Mouse (Mus musculus) heart, embryonic 15.5 days (tissue): ENCODE measurements around the gene Eif3l. TPM values are rescaled to one million over a fixed set of nuclear protein-coding genes. Genes with fewer than 3 reads are reported as not detected.

Experiments
- ATAC-seq: fragments of 200-750 bp; cut with Nextera tagmentation; replicated peaks from 2 replicates; pipeline ENCODE4 v1.8.0; 2017; ENCODE audit warnings: low read depth, moderate TSS enrichment; ENCODE audit not compliant: insufficient number of reproducible peaks, insufficient read depth, low FRiP score
- H3K27ac ChIP-seq: fragments of 300-500 bp; sonication (generic); 2 replicates; pipeline ENCODE4 v1.5.1; 2015; ENCODE audit warnings: mild to moderate bottlenecking, inconsistent platforms
- H3K27me3 ChIP-seq: fragments of 300-500 bp; sonication (generic); 2 replicates; pipeline ENCODE4 v1.6.1; 2015; ENCODE audit warnings: inconsistent platforms
- H3K36me3 ChIP-seq: fragments of 300-500 bp; sonication (generic); 2 replicates; pipeline ENCODE4 v1.6.1; 2015; ENCODE audit warnings: mild to moderate bottlenecking, inconsistent platforms
- H3K4me1 ChIP-seq: fragments of 300-500 bp; sonication (generic); replicated peaks from 2 replicates; pipeline ENCODE4 v1.6.1; 2015; ENCODE audit warnings: inconsistent platforms
- H3K4me2 ChIP-seq: fragments of 300-500 bp; sonication (generic); 2 replicates; pipeline ENCODE4 v1.6.1; 2015; ENCODE audit warnings: inconsistent platforms, mild to moderate bottlenecking, moderate library complexity
- H3K4me3 ChIP-seq: fragments of 300-500 bp; sonication (generic); 2 replicates; pipeline ENCODE4 v1.5.1; 2015; ENCODE audit warnings: mild to moderate bottlenecking, inconsistent platforms
- H3K9ac ChIP-seq: fragments of 300-500 bp; sonication (generic); 2 replicates; pipeline ENCODE4 v1.6.1; 2015; ENCODE audit warnings: mild to moderate bottlenecking, inconsistent platforms
- H3K9me3 ChIP-seq: fragments of 300-500 bp; sonication (generic); replicated peaks from 2 replicates; pipeline ENCODE4 v1.6.1; 2016; ENCODE audit warnings: inconsistent platforms
- WGBS: fragments of 180-500 bp; shearing (Covaris S2); methylation state at CpG from one replicate; pipeline ENCODE4 v1.1.7; 2015; ENCODE audit warnings: mixed read lengths; 5-methylcytosine and 5-hydroxymethylcytosine counted together
- polyA plus RNA-seq: library from polyadenylated mRNA; unstranded; fragments of >200 nt; fragmentation: Nextera tagmentation; extraction: Ambion mirVana; gene quantifications from 2 replicates; pipeline ENCODE4 v1.2.1, GENCODE M21; 2015

The Eif3l gene
- polyA plus RNA-seq, 1 experiment from 2014 or later, result 131 TPM

DNA sequence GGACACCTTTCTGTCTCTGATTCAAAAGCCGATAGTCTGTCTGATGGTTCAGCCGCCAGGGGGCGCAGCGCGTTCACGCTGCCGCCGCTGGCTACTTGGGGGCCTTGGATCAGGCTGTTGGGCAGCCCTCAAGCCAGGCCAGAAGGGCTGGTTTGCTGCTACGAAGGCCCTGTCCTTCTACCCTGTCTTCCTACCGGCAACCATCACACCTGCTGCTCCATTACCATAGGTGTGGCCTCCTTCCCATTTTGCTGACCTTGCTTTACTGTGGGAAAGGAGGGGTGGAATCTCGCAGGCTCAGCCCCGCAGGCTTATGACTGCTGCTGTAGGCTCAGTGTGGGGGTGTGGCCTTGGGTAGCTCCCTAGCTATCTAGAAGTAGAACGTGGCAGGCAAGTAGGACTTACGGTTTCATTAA lies 37.1 kb upstream of the Eif3l start:
- Histone ChIP-seq H3K4me3 (no peak overlapping the region), H3K4me1 (peaks cover 28% of the 10 kb centered on the region), H3K9me3 (no peaks in the 10 kb centered on the region), H3K4me2 (peak overlapping the region; percentile 45), H3K27ac (no peak overlapping the region), H3K27me3 (peaks cover 36% of the 10 kb centered on the region), H3K9ac (0 out of 2 replicates have a peak overlapping the region, but pooled peaks have one; percentile 1), H3K36me3 (no peaks in the 10 kb centered on the region)
- WGBS, result 7% methylated on average over 14 of the region's 14 CpGs
- no peak; the same call in 1 of the 2 replicates for ATAC-seq

DNA sequence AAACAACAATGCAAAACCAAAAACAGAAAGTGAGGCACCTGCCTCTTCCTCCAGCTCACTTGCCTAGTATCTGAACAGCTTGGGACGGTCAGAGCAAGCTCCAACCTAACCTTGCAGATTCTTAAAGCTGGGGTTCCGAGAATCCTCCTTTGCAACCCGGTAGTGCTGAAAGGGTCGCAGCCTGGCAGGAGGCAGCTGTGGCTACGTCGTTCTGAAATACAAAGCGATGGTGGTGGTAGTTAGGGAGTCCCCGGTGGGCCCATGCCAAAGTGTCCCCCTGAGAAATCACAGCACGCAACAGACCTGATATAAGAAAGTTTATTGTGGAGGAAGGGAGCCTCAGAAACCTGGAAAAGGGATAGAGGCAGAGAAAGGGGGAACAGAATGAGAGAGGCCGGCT lies 36.6 kb upstream of the Eif3l start:
- Histone ChIP-seq H3K27ac (no peak overlapping the region), H3K4me2 (no peak overlapping the region), H3K27me3 (peaks cover 41% of the 10 kb centered on the region)

DNA sequence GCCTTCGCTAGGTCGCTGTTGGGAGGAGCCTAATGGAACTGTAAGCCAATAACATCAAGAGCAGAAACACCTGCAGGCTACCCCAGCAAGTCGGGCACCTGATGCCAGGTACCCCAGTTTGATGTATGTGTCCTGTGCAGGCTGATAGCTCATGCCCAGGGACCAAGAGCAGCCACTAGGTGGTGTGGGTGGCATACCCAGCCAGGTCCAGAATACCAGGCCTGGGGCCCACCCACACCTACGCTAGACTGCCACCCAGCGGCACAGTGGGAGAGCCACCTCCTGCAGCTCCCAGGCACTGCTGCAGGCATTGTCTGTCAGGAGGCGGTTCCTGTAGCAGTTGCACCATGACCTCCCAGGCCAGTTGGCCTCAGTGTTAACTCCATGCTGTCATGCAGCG lies 36.1 kb upstream of the Eif3l start:
- H3K4me2 ChIP-seq, result no peak overlapping the region
- no peak overlapping the region for H3K9ac ChIP-seq
- 0 out of 2 replicates have a peak, but pooled peaks have one; percentile 25 for ATAC-seq
- WGBS, result 17% methylated on average over 7 of the region's 7 CpGs
- H3K27ac ChIP-seq, result no peak overlapping the region
- no peaks in the 10 kb centered on the region for H3K36me3 ChIP-seq
- H3K4me1 ChIP-seq, result peaks cover 32% of the 10 kb centered on the region
- no peak overlapping the region for H3K4me3 ChIP-seq
- H3K9me3 ChIP-seq, result no peaks in the 10 kb centered on the region
- peaks cover 46% of the 10 kb centered on the region for H3K27me3 ChIP-seq

More for the DNA sequence above, 36.6 kb upstream of the Eif3l start:
- 0 out of 2 replicates have a peak overlapping the region, but pooled peaks have one; percentile 1 for H3K9ac ChIP-seq
- no peaks in the 10 kb centered on the region for H3K9me3 ChIP-seq
- H3K36me3 ChIP-seq, result no peaks in the 10 kb centered on the region
- ATAC-seq, result no peak
- peaks cover 32% of the 10 kb centered on the region for H3K4me1 ChIP-seq
- 73% methylated on average over 10 of the region's 10 CpGs for WGBS
- no peak overlapping the region for H3K4me3 ChIP-seq

DNA sequence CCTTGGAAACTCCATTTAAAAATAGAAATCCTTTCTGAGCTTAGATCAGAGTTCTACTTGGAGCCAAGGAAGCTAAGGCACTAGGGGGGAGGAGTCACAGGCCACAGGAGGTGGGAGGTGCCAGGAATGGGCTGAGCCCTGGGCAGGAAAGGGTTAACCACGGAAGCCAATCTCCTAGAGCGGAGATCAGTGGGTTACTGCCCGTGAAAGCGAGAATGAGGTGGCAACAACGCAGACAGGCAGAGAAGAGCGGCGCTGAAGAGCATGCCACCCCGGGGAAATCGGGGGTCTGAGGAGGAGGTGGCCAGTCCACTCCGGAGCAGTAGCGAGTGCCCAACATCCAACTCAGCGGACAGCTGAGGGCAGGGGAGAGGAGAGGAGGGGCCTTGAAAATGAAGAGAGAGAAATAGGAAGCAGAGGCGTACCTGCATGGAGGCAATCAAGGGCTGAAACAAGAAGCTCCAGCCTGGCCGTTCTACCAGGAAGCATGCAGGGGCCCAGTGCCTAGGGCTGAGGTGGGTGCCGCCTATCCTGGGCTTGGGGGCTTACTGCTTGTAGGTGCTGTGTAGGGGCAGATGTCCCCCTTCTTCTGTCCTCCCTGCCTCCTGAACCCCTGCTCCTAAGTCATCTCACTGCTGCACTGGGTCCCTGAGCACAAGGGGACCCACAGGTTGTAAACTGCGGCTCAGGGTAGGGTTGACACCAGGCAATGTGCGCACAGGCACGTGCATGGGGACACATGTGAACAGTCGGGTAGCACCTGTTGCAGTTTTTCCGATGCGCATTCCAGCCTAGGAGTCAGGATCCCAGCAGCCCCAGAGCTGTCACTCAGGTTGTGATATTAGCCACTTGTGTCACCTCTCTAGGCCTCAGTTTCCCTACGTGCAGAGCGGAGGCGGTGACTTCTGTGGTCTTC lies 34.2 kb upstream of the Eif3l start:
- 16% methylated on average over 24 of the region's 24 CpGs for WGBS
- Histone ChIP-seq H3K4me1 (peaks cover 32% of the 10 kb centered on the region), H3K27me3 (peaks cover 54% of the 10 kb centered on the region), H3K27ac (no peak overlapping the region), H3K9ac (0 out of 2 replicates have a peak overlapping the region, but pooled peaks have one; percentile 1), H3K4me3 (peak overlapping the region; percentile 25), H3K9me3 (no peaks in the 10 kb centered on the region), H3K4me2 (peak overlapping the region; percentile 54), H3K36me3 (no peaks in the 10 kb centered on the region)
- no peak for ATAC-seq

DNA sequence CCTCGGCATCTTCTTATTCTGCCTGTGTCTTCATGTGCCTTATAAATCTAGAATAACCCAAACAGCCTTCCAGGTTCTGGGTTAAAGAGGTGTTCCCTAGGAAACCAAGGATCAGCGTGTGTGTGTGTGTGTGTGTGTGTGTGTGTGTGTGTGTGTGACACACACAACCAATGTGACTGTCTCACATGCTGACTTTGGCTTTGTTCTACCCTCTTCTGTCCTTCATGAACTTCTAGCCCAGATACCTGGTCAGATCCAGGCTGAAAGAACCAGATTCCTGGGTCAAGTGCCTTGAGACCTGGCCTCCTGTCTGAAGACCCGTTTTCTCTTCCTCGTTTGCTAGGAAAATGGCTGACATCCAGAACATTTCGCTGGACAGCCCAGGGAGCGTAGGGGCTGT lies 33.4 kb upstream of the Eif3l start, which contains the start of gene Galr3:
Galr3 (plus strand) TSS at position 301 of the 400 bp plus-strand sequence.
- peak within 1 kb of the TSS; percentile 45 for H3K9ac ChIP-seq
- peaks cover 54% of the 10 kb centered on the region for H3K27me3 ChIP-seq
- no peaks in the 10 kb centered on the region for H3K9me3 ChIP-seq
- peak within 1 kb of the TSS; percentile 58 for H3K4me3 ChIP-seq
- H3K36me3 ChIP-seq, result no peaks in the 10 kb centered on the region
- H3K27ac ChIP-seq, result no peak within 1 kb of the TSS
- ATAC-seq, result no peak
- WGBS, result 70% methylated on average over 6 of the region's 6 CpGs
- H3K4me2 ChIP-seq, result peak within 1 kb of the TSS; percentile 97
- peaks cover 32% of the 10 kb centered on the region for H3K4me1 ChIP-seq

DNA sequence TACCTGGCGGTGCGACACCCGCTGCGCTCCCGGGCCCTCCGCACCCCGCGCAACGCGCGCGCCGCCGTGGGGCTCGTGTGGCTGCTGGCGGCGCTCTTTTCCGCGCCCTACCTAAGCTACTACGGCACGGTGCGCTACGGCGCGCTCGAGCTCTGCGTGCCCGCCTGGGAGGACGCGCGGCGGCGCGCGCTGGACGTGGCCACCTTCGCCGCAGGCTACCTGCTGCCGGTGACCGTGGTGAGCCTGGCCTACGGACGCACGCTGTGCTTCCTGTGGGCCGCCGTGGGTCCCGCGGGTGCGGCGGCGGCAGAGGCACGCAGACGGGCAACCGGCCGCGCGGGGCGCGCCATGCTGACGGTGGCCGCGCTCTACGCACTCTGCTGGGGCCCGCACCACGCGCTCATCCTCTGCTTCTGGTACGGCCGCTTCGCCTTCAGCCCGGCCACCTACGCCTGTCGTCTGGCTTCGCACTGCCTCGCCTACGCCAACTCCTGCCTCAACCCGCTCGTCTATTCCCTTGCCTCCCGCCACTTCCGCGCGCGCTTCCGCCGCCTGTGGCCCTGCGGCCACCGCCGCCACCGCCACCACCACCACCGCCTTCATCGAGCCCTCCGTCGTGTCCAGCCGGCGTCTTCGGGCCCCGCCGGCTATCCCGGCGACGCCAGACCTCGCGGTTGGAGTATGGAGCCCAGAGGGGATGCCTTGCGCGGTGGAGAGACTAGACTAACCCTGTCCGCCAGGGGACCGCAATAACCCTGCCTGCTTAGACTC lies 32.1 kb upstream of the Eif3l start:
- H3K36me3 ChIP-seq, result no peaks in the 10 kb centered on the region
- H3K27ac ChIP-seq, result no peak overlapping the region
- under 1% methylated on average over 68 of the region's 105 CpGs for WGBS
- no peak for ATAC-seq
- H3K9me3 ChIP-seq, result no peaks in the 10 kb centered on the region
- H3K9ac ChIP-seq, result peak overlapping the region; percentile 45
- peak overlapping the region; percentile 97 for H3K4me2 ChIP-seq
- H3K27me3 ChIP-seq, result peaks cover 54% of the 10 kb centered on the region
- H3K4me1 ChIP-seq, result peaks cover 28% of the 10 kb centered on the region
- H3K4me3 ChIP-seq, result peak overlapping the region; percentile 58

DNA sequence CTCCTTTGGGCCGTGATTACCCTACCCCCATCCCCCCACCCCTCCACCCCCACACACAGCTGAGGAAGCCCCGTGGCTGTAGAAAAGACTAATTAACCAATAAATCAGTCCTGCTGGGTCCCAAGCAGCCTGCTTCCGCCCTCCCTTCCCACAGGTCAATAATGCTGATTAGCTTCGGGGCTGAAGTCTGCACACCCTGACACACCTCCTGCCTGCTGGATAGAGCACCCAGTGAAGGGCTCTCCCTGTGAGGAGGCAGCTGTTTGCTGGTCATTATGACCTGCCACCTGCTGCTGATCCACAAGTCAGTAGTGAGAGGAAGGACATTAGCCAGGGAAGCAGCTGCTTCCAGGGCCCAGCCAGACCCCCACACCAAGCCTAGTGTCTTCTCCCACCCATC lies 30.1 kb upstream of the Eif3l start:
- no peaks in the 10 kb centered on the region for H3K36me3 ChIP-seq
- no peak overlapping the region for H3K4me3 ChIP-seq
- H3K9ac ChIP-seq, result no peak overlapping the region
- H3K4me1 ChIP-seq, result peaks cover 22% of the 10 kb centered on the region
- no peaks in the 10 kb centered on the region for H3K9me3 ChIP-seq
- H3K27me3 ChIP-seq, result peaks cover 52% of the 10 kb centered on the region
- no peak overlapping the region for H3K4me2 ChIP-seq
- 34% methylated on average over 4 of the region's 4 CpGs for WGBS
- H3K27ac ChIP-seq, result no peak overlapping the region
- no peak for ATAC-seq

DNA sequence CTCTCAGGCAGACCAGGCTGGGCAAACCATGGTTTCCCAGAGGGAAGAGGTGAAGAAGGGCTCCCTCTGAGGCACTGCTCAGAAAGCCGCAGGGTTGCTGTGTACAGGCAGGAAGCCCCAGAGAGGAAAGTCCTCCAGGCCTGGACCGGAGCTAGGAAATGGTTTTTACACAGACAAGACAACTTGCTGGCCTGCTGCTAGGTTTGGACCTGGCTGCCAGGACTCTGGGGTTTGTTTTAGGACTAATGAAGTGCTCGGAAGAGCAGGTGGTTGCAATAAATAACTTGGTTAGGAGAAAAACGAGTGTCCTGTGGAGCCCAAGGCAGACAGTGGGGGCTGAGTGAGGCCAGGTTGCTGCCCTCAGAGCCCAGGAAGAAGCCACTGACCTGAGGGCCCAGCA lies 26.8 kb upstream of the Eif3l start:
- no peak overlapping the region for H3K4me2 ChIP-seq
- H3K27ac ChIP-seq, result no peak overlapping the region
- H3K4me1 ChIP-seq, result peaks cover 1% of the 10 kb centered on the region; the same call in 1 of the 2 replicates
- H3K4me3 ChIP-seq, result no peak overlapping the region
- H3K36me3 ChIP-seq, result peaks cover 3% of the 10 kb centered on the region
- H3K9ac ChIP-seq, result no peak overlapping the region
- H3K27me3 ChIP-seq, result peaks cover 19% of the 10 kb centered on the region
- ATAC-seq, result no peak
- no peaks in the 10 kb centered on the region for H3K9me3 ChIP-seq
- 68% methylated on average over 4 of the region's 4 CpGs for WGBS

DNA sequence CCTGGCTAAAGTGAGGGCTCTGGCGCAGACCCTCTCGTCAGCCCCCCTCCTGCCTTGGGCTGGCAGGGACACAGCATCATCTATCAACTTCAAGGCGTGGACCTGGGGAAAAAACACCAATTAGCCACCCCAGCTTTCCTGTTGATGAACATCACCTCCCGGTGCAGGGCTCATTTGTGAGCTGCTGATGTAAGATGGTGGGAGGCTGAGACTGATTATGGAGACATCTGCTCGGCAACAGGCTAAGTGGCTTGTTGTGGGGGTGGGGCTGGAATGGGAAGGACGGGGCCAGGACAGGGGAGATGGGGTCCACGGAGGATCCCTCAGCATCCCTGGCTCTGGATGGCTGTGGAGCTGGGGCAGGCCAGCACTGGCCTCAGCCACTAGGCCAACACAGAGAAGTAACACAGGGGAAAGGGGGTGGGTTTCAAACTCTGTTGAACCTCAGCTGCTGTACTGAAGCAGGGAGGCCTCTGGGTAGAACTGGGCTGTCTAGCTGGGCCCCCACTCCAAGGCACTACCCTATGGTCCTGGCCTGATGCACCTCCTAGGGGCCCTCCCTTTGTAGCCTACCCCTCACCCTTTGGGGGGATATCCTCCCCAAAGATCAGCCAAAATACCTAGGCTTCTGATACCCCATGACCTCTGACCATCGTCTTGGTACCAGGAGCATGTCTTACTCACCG lies 24.7 kb upstream of the Eif3l start:
- Histone ChIP-seq H3K4me3 (no peak overlapping the region), H3K4me2 (no peak overlapping the region), H3K9me3 (no peaks in the 10 kb centered on the region), H3K9ac (no peak overlapping the region), H3K27me3 (peaks cover 4% of the 10 kb centered on the region; the same call in 1 of the 2 replicates), H3K36me3 (peaks cover 24% of the 10 kb centered on the region), H3K27ac (no peak overlapping the region), H3K4me1 (no peaks in the 10 kb centered on the region)
- WGBS, result 47% methylated on average over 9 of the region's 9 CpGs
- ATAC-seq, result no peak

DNA sequence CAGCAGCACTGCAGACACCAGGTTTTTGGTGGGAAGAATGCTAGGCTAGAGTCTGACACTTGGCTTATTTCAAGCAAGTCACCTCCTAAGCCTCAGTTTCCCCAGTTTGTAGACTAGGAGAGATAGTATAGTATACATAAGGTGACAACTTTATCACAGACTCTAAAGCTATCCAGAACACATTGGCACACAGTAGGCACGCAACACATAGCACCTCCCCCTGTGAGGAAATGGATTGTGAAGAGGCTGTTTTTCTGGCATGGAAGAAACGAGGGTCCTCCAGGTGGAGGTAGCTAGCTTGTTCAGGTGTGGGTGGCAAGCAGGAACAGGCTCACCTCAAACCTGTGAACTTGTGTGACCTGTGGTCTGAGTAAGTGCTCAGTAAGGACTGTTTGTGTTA lies 24.0 kb upstream of the Eif3l start:
- ATAC-seq, result no peak
- no peaks in the 10 kb centered on the region for H3K9me3 ChIP-seq

More for the DNA sequence above, 24.0 kb upstream of the Eif3l start:
- no peak overlapping the region for H3K9ac ChIP-seq
- H3K4me2 ChIP-seq, result no peak overlapping the region
- H3K27ac ChIP-seq, result no peak overlapping the region
- H3K27me3 ChIP-seq, result peaks cover 4% of the 10 kb centered on the region; the same call in 1 of the 2 replicates
- 80% methylated on average over 2 of the region's 2 CpGs for WGBS
- peaks cover 31% of the 10 kb centered on the region for H3K36me3 ChIP-seq
- H3K4me1 ChIP-seq, result no peaks in the 10 kb centered on the region
- no peak overlapping the region for H3K4me3 ChIP-seq
